Mouse (Mus musculus): Measurements from ENCODE around the gene Itga8. TPM values are rescaled to one million over a fixed set of nuclear protein-coding genes. Genes with fewer than 3 reads are reported as not detected.

Gene Itga8
- polyA plus RNA-seq (2012; rRNA removed): 1.2 and 1.4 TPM in 2 replicates

DNA sequence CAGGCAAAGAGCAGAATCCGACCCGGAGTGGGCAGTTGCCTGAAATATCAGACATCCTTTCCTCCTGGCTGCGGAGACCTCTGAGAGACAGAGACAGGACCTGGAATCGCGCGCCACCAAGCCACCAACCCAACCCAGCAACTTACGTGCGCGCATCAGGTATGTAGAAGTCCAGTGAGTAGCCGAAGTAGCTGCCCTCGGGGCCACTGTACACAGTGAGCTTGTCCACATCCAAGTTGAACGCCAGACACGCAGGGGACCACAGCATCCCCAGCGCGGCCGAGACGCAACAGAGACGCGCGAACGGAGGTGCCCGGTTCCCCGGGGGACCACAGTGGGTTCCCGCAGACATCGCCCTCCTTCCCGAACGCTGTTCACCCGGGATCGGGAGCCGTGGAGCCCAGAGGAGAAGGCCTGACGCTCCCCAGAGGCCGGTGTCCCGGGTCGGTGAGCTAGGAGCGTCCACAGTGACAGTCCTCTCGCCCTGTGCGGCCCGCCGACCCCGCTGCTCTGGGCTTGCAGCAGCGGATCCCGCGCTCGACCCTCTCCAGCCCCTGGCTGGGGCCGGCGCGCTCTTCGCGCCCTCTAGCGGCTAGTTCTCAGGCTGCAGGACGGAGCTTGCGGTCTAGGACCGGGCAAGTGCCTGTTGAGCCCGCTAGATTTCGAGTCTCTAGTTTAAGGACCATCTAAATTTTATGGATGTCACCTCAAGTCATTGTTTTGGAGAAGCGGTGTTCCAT lies at the start of gene Itga8:
TSS of gene Itga8 (minus strand) at position 492 of the 740 bp plus-strand sequence.

Other genes with a start within 250 kb of the Itga8 start
- gene Mindy3, start 117.5 kb upstream of the Itga8 start, polyA plus RNA-seq (2012; rRNA removed): 11.1 and 13.5 TPM in 2 replicates